Mouse (Mus musculus): Measurements from ENCODE around the gene Map3k11.

GRCm38 (mm10) chr19:5640339-5640738 lies 48.2 kb upstream of the Map3k11 start:
- TF ChIP-seq TCF3 (IDR thresholded peaks at IDR 0.05; ENCODE audit: insufficient read length, low read depth) (no peak), POLR2A (IDR thresholded peaks at IDR 0.05; ENCODE audit: insufficient read length, low read depth) (no peak), TCF12 (IDR thresholded peaks at IDR 0.05; ENCODE audit: insufficient read depth, poor library complexity, severe bottlenecking) (no peak), SRF (IDR thresholded peaks at IDR 0.05; ENCODE audit: control insufficient read depth, insufficient read length, low read depth) (no peak)
